Mouse (Mus musculus): Measurements from ENCODE around the gene Cacybp. TPM values are rescaled to one million over a fixed set of nuclear protein-coding genes. Genes with fewer than 3 reads are reported as not detected.

Cacybp gene
- polyA plus RNA-seq, 1 experiment from 2014 or later = 415 TPM

DNA sequence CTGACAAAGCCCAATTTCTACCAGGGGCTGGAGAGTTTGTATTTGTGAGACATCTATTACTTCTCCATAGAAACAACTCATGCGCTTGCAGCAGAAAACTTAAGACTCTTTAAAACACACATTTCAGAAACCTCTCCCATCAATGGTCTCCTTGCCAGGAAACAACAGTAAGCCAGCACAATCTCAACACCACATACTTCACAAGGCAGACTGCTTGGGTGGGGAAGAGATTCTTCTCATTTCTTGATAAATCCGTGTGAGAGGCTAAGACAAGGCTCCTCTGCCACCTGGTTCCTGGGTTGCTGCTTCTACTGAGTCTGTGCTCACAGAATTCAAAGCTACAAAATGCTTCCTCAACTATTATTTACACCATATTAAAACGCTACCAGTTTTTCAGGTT is 37.1 kb upstream of the Cacybp start:
- no peak for DNase-seq (ENCODE audit: low spot score)
- H3K9me3 ChIP-seq (ENCODE audit: control insufficient read depth, low read length) = no peaks in the 10 kb centered on the region
- no peak for ATAC-seq (replicated peaks; ENCODE audit: low FRiP score)
- H3K27ac ChIP-seq (ENCODE audit: low read depth, low read length) = no peak overlapping the region
- H3K4me3 ChIP-seq (ENCODE audit: low read depth, low read length) = no peak overlapping the region
- H3K4me1 ChIP-seq (replicated peaks; ENCODE audit: control insufficient read depth, insufficient read depth, low read length) = no peaks in the 10 kb centered on the region
- no peaks in the 10 kb centered on the region for H3K27me3 ChIP-seq (replicated peaks; ENCODE audit: control insufficient read depth, insufficient read depth, low read length)
- no peak overlapping the region for H3K4me2 ChIP-seq
- no peaks in the 10 kb centered on the region for H3K36me3 ChIP-seq (ENCODE audit: control insufficient read depth, insufficient read depth, low read length)
- WGBS = 61% methylated on average over 3 of the region's 3 CpGs
- no peak overlapping the region for H3K9ac ChIP-seq (ENCODE audit: low read depth, low read length)

- DNase-seq (ENCODE audit: low spot score) = no peak
- ATAC-seq (replicated peaks; ENCODE audit: low FRiP score) = no peak
- H3K4me3 ChIP-seq (ENCODE audit: low read depth, low read length) = no peak overlapping the region
- no peaks in the 10 kb centered on the region for H3K27me3 ChIP-seq (replicated peaks; ENCODE audit: control insufficient read depth, insufficient read depth, low read length)
- no peak overlapping the region for H3K4me2 ChIP-seq
- 82% methylated on average over 9 of the region's 9 CpGs for WGBS
- H3K9me3 ChIP-seq (ENCODE audit: control insufficient read depth, low read length) = no peaks in the 10 kb centered on the region
- H3K36me3 ChIP-seq (ENCODE audit: control insufficient read depth, insufficient read depth, low read length) = no peaks in the 10 kb centered on the region
- H3K4me1 ChIP-seq (replicated peaks; ENCODE audit: control insufficient read depth, insufficient read depth, low read length) = no peaks in the 10 kb centered on the region
- no peak overlapping the region for H3K27ac ChIP-seq (ENCODE audit: low read depth, low read length)
- no peak overlapping the region for H3K9ac ChIP-seq (ENCODE audit: low read depth, low read length)
Observed at GRCm38 (mm10) chr1:160247473-160247872, 34.8 kb upstream of the Cacybp start.

GRCm38 (mm10) chr1:160246844-160247243 is 34.2 kb upstream of the Cacybp start:
- H3K27me3 ChIP-seq (replicated peaks; ENCODE audit: control insufficient read depth, insufficient read depth, low read length) = no peaks in the 10 kb centered on the region

GRCm38 (mm10) chr1:160245954-160246353 is 33.3 kb upstream of the Cacybp start:
- ATAC-seq (replicated peaks; ENCODE audit: low FRiP score) = no peak
- 59% methylated on average over 2 of the region's 2 CpGs for WGBS

More at GRCm38 (mm10) chr1:160246844-160247243, 34.2 kb upstream of the Cacybp start:
- H3K9me3 ChIP-seq (ENCODE audit: control insufficient read depth, low read length) = no peaks in the 10 kb centered on the region
- WGBS = 79% methylated on average over 4 of the region's 4 CpGs
- DNase-seq (ENCODE audit: low spot score) (no peak), ATAC-seq (replicated peaks; ENCODE audit: low FRiP score) (no peak)
- H3K4me1 ChIP-seq (replicated peaks; ENCODE audit: control insufficient read depth, insufficient read depth, low read length) = no peaks in the 10 kb centered on the region
- no peak overlapping the region for H3K4me3 ChIP-seq (ENCODE audit: low read depth, low read length)
- no peak overlapping the region for H3K27ac ChIP-seq (ENCODE audit: low read depth, low read length)
- no peak overlapping the region for H3K4me2 ChIP-seq
- H3K9ac ChIP-seq (ENCODE audit: low read depth, low read length) = no peak overlapping the region
- no peaks in the 10 kb centered on the region for H3K36me3 ChIP-seq (ENCODE audit: control insufficient read depth, insufficient read depth, low read length)

GRCm38 (mm10) chr1:160244689-160245088 is 32.0 kb upstream of the Cacybp start:
- no peak overlapping the region for H3K4me2 ChIP-seq
- ATAC-seq (replicated peaks; ENCODE audit: low FRiP score) (no peak), DNase-seq (ENCODE audit: low spot score) (no peak)
- no peaks in the 10 kb centered on the region for H3K9me3 ChIP-seq (ENCODE audit: control insufficient read depth, low read length)
- no peaks in the 10 kb centered on the region for H3K36me3 ChIP-seq (ENCODE audit: control insufficient read depth, insufficient read depth, low read length)
- no peak overlapping the region for H3K9ac ChIP-seq (ENCODE audit: low read depth, low read length)
- H3K4me1 ChIP-seq (replicated peaks; ENCODE audit: control insufficient read depth, insufficient read depth, low read length) = no peaks in the 10 kb centered on the region
- no peak overlapping the region for H3K27ac ChIP-seq (ENCODE audit: low read depth, low read length)
- H3K4me3 ChIP-seq (ENCODE audit: low read depth, low read length) = no peak overlapping the region
- 86% methylated on average over 5 of the region's 5 CpGs for WGBS
- no peaks in the 10 kb centered on the region for H3K27me3 ChIP-seq (replicated peaks; ENCODE audit: control insufficient read depth, insufficient read depth, low read length)

More at GRCm38 (mm10) chr1:160245954-160246353, 33.3 kb upstream of the Cacybp start:
- no peak for DNase-seq (ENCODE audit: low spot score)
- H3K4me3 ChIP-seq (ENCODE audit: low read depth, low read length) = no peak overlapping the region
- H3K4me2 ChIP-seq = no peak overlapping the region
- H3K4me1 ChIP-seq (replicated peaks; ENCODE audit: control insufficient read depth, insufficient read depth, low read length) = no peaks in the 10 kb centered on the region
- no peaks in the 10 kb centered on the region for H3K9me3 ChIP-seq (ENCODE audit: control insufficient read depth, low read length)
- H3K27ac ChIP-seq (ENCODE audit: low read depth, low read length) = no peak overlapping the region
- H3K36me3 ChIP-seq (ENCODE audit: control insufficient read depth, insufficient read depth, low read length) = no peaks in the 10 kb centered on the region
- no peak overlapping the region for H3K9ac ChIP-seq (ENCODE audit: low read depth, low read length)
- no peaks in the 10 kb centered on the region for H3K27me3 ChIP-seq (replicated peaks; ENCODE audit: control insufficient read depth, insufficient read depth, low read length)

DNA sequence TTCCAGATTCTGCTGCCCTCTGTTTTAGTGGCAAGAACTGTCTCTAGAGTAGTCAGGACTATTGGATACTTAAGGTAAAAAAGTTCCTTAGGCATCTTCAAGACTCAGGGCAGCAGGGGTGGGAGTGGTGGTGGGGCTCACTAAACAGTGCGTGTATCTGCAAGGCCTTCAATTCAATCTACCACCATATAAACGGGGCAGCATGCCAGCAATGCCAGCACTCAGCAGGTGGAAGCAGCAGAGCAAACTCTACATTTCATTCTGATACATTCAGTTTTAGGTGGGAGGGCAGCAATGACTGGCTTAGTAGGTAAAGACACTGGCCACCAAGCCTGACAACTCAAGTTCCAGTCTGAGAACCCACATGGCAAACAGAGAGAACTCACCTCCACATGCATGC is 27.4 kb upstream of the Cacybp start:
- H3K9ac ChIP-seq (ENCODE audit: low read depth, low read length) = no peak overlapping the region
- H3K4me1 ChIP-seq (replicated peaks; ENCODE audit: control insufficient read depth, insufficient read depth, low read length) = no peaks in the 10 kb centered on the region
- no peak overlapping the region for H3K27ac ChIP-seq (ENCODE audit: low read depth, low read length)
- no peaks in the 10 kb centered on the region for H3K9me3 ChIP-seq (ENCODE audit: control insufficient read depth, low read length)
- H3K4me2 ChIP-seq = no peak overlapping the region
- no peaks in the 10 kb centered on the region for H3K27me3 ChIP-seq (replicated peaks; ENCODE audit: control insufficient read depth, insufficient read depth, low read length)
- DNase-seq (ENCODE audit: low spot score) = no peak
- WGBS = 89% methylated on average over 2 of the region's 2 CpGs
- H3K4me3 ChIP-seq (ENCODE audit: low read depth, low read length) = no peak overlapping the region
- H3K36me3 ChIP-seq (ENCODE audit: control insufficient read depth, insufficient read depth, low read length) = no peaks in the 10 kb centered on the region
- ATAC-seq (replicated peaks; ENCODE audit: low FRiP score) = no peak

- Histone ChIP-seq H3K4me3 (ENCODE audit: low read depth, low read length) (no peak overlapping the region), H3K9me3 (ENCODE audit: control insufficient read depth, low read length) (no peaks in the 10 kb centered on the region), H3K4me1 (replicated peaks; ENCODE audit: control insufficient read depth, insufficient read depth, low read length) (no peaks in the 10 kb centered on the region), H3K27me3 (replicated peaks; ENCODE audit: control insufficient read depth, insufficient read depth, low read length) (no peaks in the 10 kb centered on the region), H3K27ac (ENCODE audit: low read depth, low read length) (no peak overlapping the region), H3K36me3 (ENCODE audit: control insufficient read depth, insufficient read depth, low read length) (no peaks in the 10 kb centered on the region), H3K4me2 (no peak overlapping the region), H3K9ac (ENCODE audit: low read depth, low read length) (no peak overlapping the region)
- WGBS = 84% methylated on average over 1 of the region's 1 CpGs
- DNase-seq (ENCODE audit: low spot score) (no peak), ATAC-seq (replicated peaks; ENCODE audit: low FRiP score) (no peak)
Observed at GRCm38 (mm10) chr1:160238852-160239443, 26.3 kb upstream of the Cacybp start.

- Histone ChIP-seq H3K9ac (ENCODE audit: low read depth, low read length) (no peak overlapping the region), H3K9me3 (ENCODE audit: control insufficient read depth, low read length) (no peaks in the 10 kb centered on the region), H3K36me3 (ENCODE audit: control insufficient read depth, insufficient read depth, low read length) (no peaks in the 10 kb centered on the region), H3K4me3 (ENCODE audit: low read depth, low read length) (no peak overlapping the region), H3K27ac (ENCODE audit: low read depth, low read length) (no peak overlapping the region), H3K4me2 (no peak overlapping the region), H3K4me1 (replicated peaks; ENCODE audit: control insufficient read depth, insufficient read depth, low read length) (no peaks in the 10 kb centered on the region), H3K27me3 (replicated peaks; ENCODE audit: control insufficient read depth, insufficient read depth, low read length) (no peaks in the 10 kb centered on the region)
- DNase-seq (ENCODE audit: low spot score) = no peak
- WGBS = 87% methylated on average over 2 of the region's 2 CpGs
- no peak for ATAC-seq (replicated peaks; ENCODE audit: low FRiP score)
Observed at GRCm38 (mm10) chr1:160237981-160238380, 25.3 kb upstream of the Cacybp start.

DNA sequence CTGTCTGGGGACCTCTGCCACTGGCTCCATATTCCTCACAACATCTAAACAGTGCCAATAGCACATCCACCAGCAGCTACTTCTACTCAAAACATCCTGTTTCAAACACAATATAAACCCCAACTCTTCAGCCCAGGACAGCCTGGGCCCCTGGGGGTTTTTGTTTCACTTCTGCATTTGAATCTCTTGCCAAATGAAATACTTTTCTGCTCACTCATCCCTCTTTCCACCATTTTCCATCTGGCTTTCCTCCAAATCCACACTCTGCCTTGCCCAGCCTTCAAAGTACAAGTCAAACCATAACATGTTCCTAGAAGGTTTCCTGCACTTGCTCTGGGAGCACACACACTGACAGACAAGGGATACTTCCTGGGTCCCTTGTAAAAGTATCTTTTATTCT is 21.2 kb upstream of the Cacybp start:
- no peak overlapping the region for H3K4me2 ChIP-seq
- ATAC-seq (replicated peaks; ENCODE audit: low FRiP score) = no peak

More for the DNA sequence above, 21.2 kb upstream of the Cacybp start:
- H3K27me3 ChIP-seq (replicated peaks; ENCODE audit: control insufficient read depth, insufficient read depth, low read length) = no peaks in the 10 kb centered on the region
- no peaks in the 10 kb centered on the region for H3K9me3 ChIP-seq (ENCODE audit: control insufficient read depth, low read length)
- no peak overlapping the region for H3K4me3 ChIP-seq (ENCODE audit: low read depth, low read length)
- no peak overlapping the region for H3K27ac ChIP-seq (ENCODE audit: low read depth, low read length)
- no peak for DNase-seq (ENCODE audit: low spot score)
- no peak overlapping the region for H3K9ac ChIP-seq (ENCODE audit: low read depth, low read length)
- no peaks in the 10 kb centered on the region for H3K36me3 ChIP-seq (ENCODE audit: control insufficient read depth, insufficient read depth, low read length)
- H3K4me1 ChIP-seq (replicated peaks; ENCODE audit: control insufficient read depth, insufficient read depth, low read length) = no peaks in the 10 kb centered on the region

Data from liver, embryonic 11.5 days (tissue).